Mouse (Mus musculus): ENCODE results near the gene Ptprn2. TPM values are rescaled to one million over a fixed set of nuclear protein-coding genes. Genes with fewer than 3 reads are reported as not detected.
A peak's percentile ranks its signal among the peaks of the same experiment; 100 is the strongest.

Ptprn2 gene
- total RNA-seq, 2 experiments from 2014 or later = 14.8 to 17.6 TPM

GRCm38 (mm10) chr12:116981315-116981714 is 495.8 kb downstream of the Ptprn2 start:
- no peak for DNase-seq

GRCm38 (mm10) chr12:116989144-116989543 is 503.6 kb downstream of the Ptprn2 start:
- no peak for DNase-seq

GRCm38 (mm10) chr12:117001546-117002148 is 516.1 kb downstream of the Ptprn2 start:
- no peak for DNase-seq

GRCm38 (mm10) chr12:117016753-117017595 is 531.5 kb downstream of the Ptprn2 start:
- no peak for DNase-seq

GRCm38 (mm10) chr12:117017912-117018311 is 532.4 kb downstream of the Ptprn2 start:
- no peak for DNase-seq

GRCm38 (mm10) chr12:117023235-117023634 is 537.7 kb downstream of the Ptprn2 start:
- DNase-seq = no peak

GRCm38 (mm10) chr12:117024916-117025315 is 539.4 kb downstream of the Ptprn2 start:
- DNase-seq = peak; percentile 58 to 60

GRCm38 (mm10) chr12:117025676-117026075 is 540.2 kb downstream of the Ptprn2 start:
- peak; percentile 23 to 62 for DNase-seq

- peak; percentile 63 to 64 for DNase-seq
Measured at GRCm38 (mm10) chr12:117027351-117027750, 541.8 kb downstream of the Ptprn2 start.

GRCm38 (mm10) chr12:117028333-117028961 is 542.9 kb downstream of the Ptprn2 start:
- DNase-seq = no peak

- no peak for DNase-seq
Measured at GRCm38 (mm10) chr12:117033172-117033571, 547.7 kb downstream of the Ptprn2 start.

GRCm38 (mm10) chr12:117034506-117034905 is 549.0 kb downstream of the Ptprn2 start:
- peak in 1 of 2 experiments; percentile 29 for DNase-seq

- DNase-seq = peak; percentile 69 to 83
Measured at GRCm38 (mm10) chr12:117035243-117035642, 549.7 kb downstream of the Ptprn2 start.

- DNase-seq = no peak
Measured at GRCm38 (mm10) chr12:117039411-117039810, 553.9 kb downstream of the Ptprn2 start.

- DNase-seq = no peak
Measured at GRCm38 (mm10) chr12:117041409-117041808, 555.9 kb downstream of the Ptprn2 start.

GRCm38 (mm10) chr12:117042706-117043105 is 557.2 kb downstream of the Ptprn2 start:
- no peak for DNase-seq

- no peak for DNase-seq
Measured at GRCm38 (mm10) chr12:117047384-117048251, 562.1 kb downstream of the Ptprn2 start.

GRCm38 (mm10) chr12:117049829-117050228 is 564.3 kb downstream of the Ptprn2 start:
- no peak for DNase-seq

- DNase-seq = no peak
Measured at GRCm38 (mm10) chr12:117053223-117053850, 567.8 kb downstream of the Ptprn2 start.

- DNase-seq = no peak
Measured at GRCm38 (mm10) chr12:117053851-117054769, 568.6 kb downstream of the Ptprn2 start.
